In genomic region chr1:172217148-172217547, GRCm38 (mm10) we compare ENCODE assay signal across 7 mouse cellular contexts. TPM values are rescaled to one million over a fixed set of nuclear protein-coding genes. Genes with fewer than 3 reads are reported as not detected.
A peak's percentile ranks its signal among the peaks of the same experiment; 100 is the strongest.
DNase-seq lines count a peak whose midpoint lies in the region; ATAC-seq lines count a peak whose summit lies in the region.

No protein-coding gene starts in this region.

- no peaks in the 10 kb centered on the region for H3K9me3 ChIP-seq in intestine, embryonic 16.5 days (ENCODE audit: control insufficient read depth, low read length)
- no peaks in the 10 kb centered on the region for H3K9me3 ChIP-seq in limb, embryonic 10.5 days (replicated peaks)
- no peaks in the 10 kb centered on the region for H3K9me3 ChIP-seq in midbrain, embryonic 12.5 days

- peak; percentile 58 for ATAC-seq in intestine, embryonic 16.5 days
- ATAC-seq in midbrain, embryonic 12.5 days (ENCODE audit: low FRiP score, low read depth), result peak; percentile 59

- peak; percentile 96 for DNase-seq in adrenal gland, postnatal 10 days
- DNase-seq in embryo, embryonic 11.5 days (ENCODE audit: low read depth, low spot score), result peak; percentile 85
- peak; percentile 90 to 91 for DNase-seq in gastrocnemius, postnatal 4 days (ENCODE audit: low spot score in 2 of 2)
- peak; percentile 97 for DNase-seq in limb, embryonic 10.5 days (ENCODE audit: low spot score)
- peak; percentile 98 for DNase-seq in skeletal muscle tissue, adult 2 months (ENCODE audit: low read depth, low spot score)

- WGBS in intestine, embryonic 16.5 days, result 0% methylated on average over 5 of the region's 5 CpGs
- WGBS in limb, embryonic 10.5 days, result 0% methylated on average over 5 of the region's 5 CpGs
- WGBS in midbrain, embryonic 12.5 days, result 2% methylated on average over 5 of the region's 5 CpGs

- H3K4me1 ChIP-seq in intestine, embryonic 16.5 days (ENCODE audit: control insufficient read depth, insufficient read depth, low read length), result peaks cover 18% of the 10 kb centered on the region
- peaks cover 60% of the 10 kb centered on the region for H3K4me1 ChIP-seq in limb, embryonic 10.5 days
- H3K4me1 ChIP-seq in midbrain, embryonic 12.5 days, result peaks cover 65% of the 10 kb centered on the region

- H3K4me2 ChIP-seq in intestine, embryonic 16.5 days (ENCODE audit: low read depth, low read length), result peak overlapping the region; percentile 47
- H3K4me2 ChIP-seq in midbrain, embryonic 12.5 days (replicated peaks), result peak overlapping the region; percentile 35; the same call in 1 of the 2 replicates

- H3K27ac ChIP-seq in intestine, embryonic 16.5 days (ENCODE audit: low read length), result peak overlapping the region; percentile 72
- H3K27ac ChIP-seq in limb, embryonic 10.5 days, result peak overlapping the region; percentile 91
- H3K27ac ChIP-seq in midbrain, embryonic 12.5 days (replicated peaks), result peak overlapping the region; percentile 52; the same call in 1 of the 2 replicates

- no peaks in the 10 kb centered on the region for H3K36me3 ChIP-seq in intestine, embryonic 16.5 days (ENCODE audit: control insufficient read depth, insufficient read depth, low read length)
- no peaks in the 10 kb centered on the region for H3K36me3 ChIP-seq in limb, embryonic 10.5 days
- no peaks in the 10 kb centered on the region for H3K36me3 ChIP-seq in midbrain, embryonic 12.5 days

- H3K4me3 ChIP-seq in intestine, embryonic 16.5 days (ENCODE audit: low read length), result peak overlapping the region; percentile 22; the same call in 1 of the 2 replicates
- H3K4me3 ChIP-seq in limb, embryonic 10.5 days, result peak overlapping the region; percentile 42
- H3K4me3 ChIP-seq in midbrain, embryonic 12.5 days, result no peak overlapping the region

- H3K27me3 ChIP-seq in intestine, embryonic 16.5 days (replicated peaks; ENCODE audit: control insufficient read depth, insufficient read depth, low read length), result no peaks in the 10 kb centered on the region
- H3K27me3 ChIP-seq in limb, embryonic 10.5 days (ENCODE audit: low read depth, poor library complexity, severe bottlenecking), result no peaks in the 10 kb centered on the region
- peaks cover 10% of the 10 kb centered on the region; the same call in 1 of the 2 replicates for H3K27me3 ChIP-seq in midbrain, embryonic 12.5 days

- peak overlapping the region; percentile 56 for H3K9ac ChIP-seq in intestine, embryonic 16.5 days (ENCODE audit: low read depth, low read length)
- H3K9ac ChIP-seq in midbrain, embryonic 12.5 days (replicated peaks), result no peak overlapping the region

RNA-seq across cellular contexts. Expression of gene Casq1, which starts 2.5 kb away (rescaled TPM):
- 100 to 1,000 TPM in 1 of 2 experiments, 10 to 100 TPM in 1; 63.5 to 189 TPM for total RNA-seq in adrenal gland, postnatal 10 days (2021)
- total RNA-seq in gastrocnemius, postnatal 4 days (2021), result 1,000 to 10,000 TPM; 2,015 to 2,024 TPM
- polyA plus RNA-seq in intestine, embryonic 16.5 days (2015; fragmentation: Nextera tagmentation; extraction: Ambion mirVana), result 24.1 and 24.6 TPM in 2 replicates
- polyA plus RNA-seq in limb, embryonic 10.5 days (2016; fragmentation: Nextera tagmentation; extraction: Ambion mirVana), result 1.0 and 1.6 TPM in 2 replicates
- polyA plus RNA-seq in midbrain, embryonic 12.5 days (2016; fragmentation: Nextera tagmentation; extraction: Ambion mirVana), result 1.9 and 2.1 TPM in 2 replicates

RNA-seq across cellular contexts. Expression of gene Pea15a, which starts 10.5 kb away (rescaled TPM):
- total RNA-seq in adrenal gland, postnatal 10 days (2021), result 10 to 100 TPM; 65.7 to 80.4 TPM
- total RNA-seq in gastrocnemius, postnatal 4 days (2021), result 100 to 1,000 TPM; 113 TPM
- 80.2 and 81.3 TPM in 2 replicates for polyA plus RNA-seq in intestine, embryonic 16.5 days (2015; fragmentation: Nextera tagmentation; extraction: Ambion mirVana)
- 68.0 and 88.4 TPM in 2 replicates for polyA plus RNA-seq in limb, embryonic 10.5 days (2016; fragmentation: Nextera tagmentation; extraction: Ambion mirVana)
- polyA plus RNA-seq in midbrain, embryonic 12.5 days (2016; fragmentation: Nextera tagmentation; extraction: Ambion mirVana), result 350 and 356 TPM in 2 replicates

RNA-seq across cellular contexts. Expression of gene Atp1a4, which starts 41.1 kb away (rescaled TPM):
- total RNA-seq in adrenal gland, postnatal 10 days (2021), result under 1 TPM; 0.24 to 0.30 TPM
- under 1 TPM; 0.17 to 0.18 TPM for total RNA-seq in gastrocnemius, postnatal 4 days (2021)
- not detected in 2 replicates for polyA plus RNA-seq in intestine, embryonic 16.5 days (2015; fragmentation: Nextera tagmentation; extraction: Ambion mirVana)
- polyA plus RNA-seq in limb, embryonic 10.5 days (2016; fragmentation: Nextera tagmentation; extraction: Ambion mirVana), result not detected in 2 replicates
- not detected in 2 replicates for polyA plus RNA-seq in midbrain, embryonic 12.5 days (2016; fragmentation: Nextera tagmentation; extraction: Ambion mirVana)

RNA-seq across cellular contexts. Expression of gene Igsf8, which starts 44.3 kb away (rescaled TPM):
- total RNA-seq in adrenal gland, postnatal 10 days (2021), result 10 to 100 TPM; 26.5 to 32.3 TPM
- 10 to 100 TPM; 24.8 to 26.9 TPM for total RNA-seq in gastrocnemius, postnatal 4 days (2021)
- 43.1 and 45.2 TPM in 2 replicates for polyA plus RNA-seq in intestine, embryonic 16.5 days (2015; fragmentation: Nextera tagmentation; extraction: Ambion mirVana)
- 30.0 and 40.8 TPM in 2 replicates for polyA plus RNA-seq in limb, embryonic 10.5 days (2016; fragmentation: Nextera tagmentation; extraction: Ambion mirVana)
- polyA plus RNA-seq in midbrain, embryonic 12.5 days (2016; fragmentation: Nextera tagmentation; extraction: Ambion mirVana), result 103 and 106 TPM in 2 replicates
